Mouse (Mus musculus): ENCODE data around the gene Dnmbp. TPM values are rescaled to one million over a fixed set of nuclear protein-coding genes. Genes with fewer than 3 reads are reported as not detected.

Gene Dnmbp
- polyA plus RNA-seq, 1 experiment from 2014 or later, result 21.4 TPM

DNA sequence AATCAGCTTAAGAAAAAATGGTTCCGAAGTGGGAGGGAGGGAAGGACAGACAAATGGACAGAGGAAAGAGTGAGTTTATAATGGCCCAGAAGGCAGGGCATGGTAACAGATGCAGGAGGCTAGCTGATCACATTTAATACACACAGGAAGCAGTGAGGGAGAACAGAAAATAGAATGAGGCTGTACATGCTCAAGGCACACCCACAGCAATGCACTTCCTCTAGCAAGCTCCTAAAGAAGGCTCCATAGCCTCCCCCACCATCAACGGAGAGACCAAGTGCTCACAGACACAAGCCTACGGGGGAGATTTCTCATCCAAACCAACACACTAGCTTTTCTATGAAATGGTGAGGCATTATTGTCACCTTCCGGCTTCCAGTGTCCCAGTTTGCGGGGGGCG is 34.2 kb upstream of the Dnmbp start:
- Histone ChIP-seq H3K4me1 (replicated peaks; ENCODE audit: control insufficient read depth, insufficient read depth, low read length) (no peaks in the 10 kb centered on the region), H3K27ac (ENCODE audit: low read depth, low read length) (no peak overlapping the region), H3K9me3 (ENCODE audit: control insufficient read depth) (no peaks in the 10 kb centered on the region), H3K4me3 (ENCODE audit: low read depth, low read length) (no peak overlapping the region), H3K9ac (ENCODE audit: low read depth, low read length) (no peak overlapping the region), H3K36me3 (ENCODE audit: control insufficient read depth, insufficient read depth) (no peaks in the 10 kb centered on the region; the same call in 1 of the 2 replicates), H3K27me3 (replicated peaks; ENCODE audit: control insufficient read depth, insufficient read depth, low read length) (no peaks in the 10 kb centered on the region), H3K4me2 (replicated peaks; ENCODE audit: low read depth) (no peak overlapping the region)
- no peak for TF ChIP-seq CTCF (IDR thresholded peaks at IDR 0.05; ENCODE audit: low read depth)
- WGBS, result 87% methylated on average over 6 of the region's 6 CpGs
- no peak for ATAC-seq

GRCm38 (mm10) chr19:43973711-43974110 is 33.7 kb upstream of the Dnmbp start:
- Histone ChIP-seq H3K36me3 (ENCODE audit: control insufficient read depth, insufficient read depth) (no peaks in the 10 kb centered on the region; the same call in 1 of the 2 replicates), H3K27me3 (replicated peaks; ENCODE audit: control insufficient read depth, insufficient read depth, low read length) (no peaks in the 10 kb centered on the region), H3K4me2 (replicated peaks; ENCODE audit: low read depth) (no peak overlapping the region), H3K4me3 (ENCODE audit: low read depth, low read length) (no peak overlapping the region), H3K27ac (ENCODE audit: low read depth, low read length) (no peak overlapping the region), H3K9me3 (ENCODE audit: control insufficient read depth) (no peaks in the 10 kb centered on the region), H3K4me1 (replicated peaks; ENCODE audit: control insufficient read depth, insufficient read depth, low read length) (no peaks in the 10 kb centered on the region), H3K9ac (ENCODE audit: low read depth, low read length) (no peak overlapping the region)
- WGBS, result 58% methylated on average over 9 of the region's 9 CpGs
- no peak for ATAC-seq
- TF ChIP-seq CTCF (IDR thresholded peaks at IDR 0.05; ENCODE audit: low read depth), result no peak

DNA sequence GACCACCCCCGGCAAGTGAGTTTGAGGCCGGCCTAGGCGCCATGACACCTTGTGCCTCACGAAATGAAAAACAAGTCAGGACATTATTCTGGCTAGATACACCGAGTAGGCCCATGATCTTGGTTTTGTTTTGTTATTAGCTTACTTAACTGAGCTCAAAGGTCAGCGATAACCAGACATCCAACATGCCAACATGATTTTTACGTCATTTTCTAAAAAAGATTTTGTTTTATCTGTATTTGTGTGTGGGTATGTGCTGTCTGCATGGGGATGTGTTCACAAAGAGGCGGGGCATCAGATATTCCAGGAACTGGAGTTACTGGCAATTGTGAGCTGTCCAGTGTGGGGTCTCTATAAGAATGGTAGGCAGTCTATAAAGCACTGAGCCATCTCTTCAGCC is 32.1 kb upstream of the Dnmbp start:
- Histone ChIP-seq H3K9ac (ENCODE audit: low read depth, low read length) (no peak overlapping the region), H3K36me3 (ENCODE audit: control insufficient read depth, insufficient read depth) (no peaks in the 10 kb centered on the region; the same call in 1 of the 2 replicates), H3K4me1 (replicated peaks; ENCODE audit: control insufficient read depth, insufficient read depth, low read length) (no peaks in the 10 kb centered on the region), H3K4me2 (replicated peaks; ENCODE audit: low read depth) (no peak overlapping the region), H3K4me3 (ENCODE audit: low read depth, low read length) (no peak overlapping the region), H3K27me3 (replicated peaks; ENCODE audit: control insufficient read depth, insufficient read depth, low read length) (no peaks in the 10 kb centered on the region), H3K9me3 (ENCODE audit: control insufficient read depth) (no peaks in the 10 kb centered on the region), H3K27ac (ENCODE audit: low read depth, low read length) (no peak overlapping the region)
- no peak for TF ChIP-seq CTCF (IDR thresholded peaks at IDR 0.05; ENCODE audit: low read depth)
- ATAC-seq, result no peak
- 87% methylated on average over 8 of the region's 8 CpGs for WGBS

- no peak for TF ChIP-seq CTCF (IDR thresholded peaks at IDR 0.05; ENCODE audit: low read depth)
- no peak for ATAC-seq
Measured at GRCm38 (mm10) chr19:43968436-43969026, 28.5 kb upstream of the Dnmbp start.

GRCm38 (mm10) chr19:43966481-43966880 is 26.5 kb upstream of the Dnmbp start:
- Histone ChIP-seq H3K4me2 (replicated peaks; ENCODE audit: low read depth) (no peak overlapping the region), H3K4me3 (ENCODE audit: low read depth, low read length) (no peak overlapping the region), H3K9ac (ENCODE audit: low read depth, low read length) (no peak overlapping the region), H3K36me3 (ENCODE audit: control insufficient read depth, insufficient read depth) (no peaks in the 10 kb centered on the region; the same call in 1 of the 2 replicates), H3K4me1 (replicated peaks; ENCODE audit: control insufficient read depth, insufficient read depth, low read length) (no peaks in the 10 kb centered on the region), H3K9me3 (ENCODE audit: control insufficient read depth) (no peaks in the 10 kb centered on the region), H3K27me3 (replicated peaks; ENCODE audit: control insufficient read depth, insufficient read depth, low read length) (no peaks in the 10 kb centered on the region), H3K27ac (ENCODE audit: low read depth, low read length) (no peak overlapping the region)
- ATAC-seq, result no peak
- TF ChIP-seq CTCF (IDR thresholded peaks at IDR 0.05; ENCODE audit: low read depth), result no peak
- 79% methylated on average over 2 of the region's 2 CpGs for WGBS

More at GRCm38 (mm10) chr19:43968436-43969026, 28.5 kb upstream of the Dnmbp start:
- Histone ChIP-seq H3K4me1 (replicated peaks; ENCODE audit: control insufficient read depth, insufficient read depth, low read length) (no peaks in the 10 kb centered on the region), H3K36me3 (ENCODE audit: control insufficient read depth, insufficient read depth) (no peaks in the 10 kb centered on the region; the same call in 1 of the 2 replicates), H3K4me3 (ENCODE audit: low read depth, low read length) (no peak overlapping the region), H3K27me3 (replicated peaks; ENCODE audit: control insufficient read depth, insufficient read depth, low read length) (no peaks in the 10 kb centered on the region), H3K9ac (ENCODE audit: low read depth, low read length) (no peak overlapping the region), H3K27ac (ENCODE audit: low read depth, low read length) (no peak overlapping the region), H3K4me2 (replicated peaks; ENCODE audit: low read depth) (no peak overlapping the region), H3K9me3 (ENCODE audit: control insufficient read depth) (no peaks in the 10 kb centered on the region)
- 62% methylated on average over 11 of the region's 11 CpGs for WGBS

- Histone ChIP-seq H3K9ac (ENCODE audit: low read depth, low read length) (no peak overlapping the region), H3K27ac (ENCODE audit: low read depth, low read length) (no peak overlapping the region), H3K4me3 (ENCODE audit: low read depth, low read length) (no peak overlapping the region), H3K4me1 (replicated peaks; ENCODE audit: control insufficient read depth, insufficient read depth, low read length) (no peaks in the 10 kb centered on the region), H3K4me2 (replicated peaks; ENCODE audit: low read depth) (no peak overlapping the region), H3K27me3 (replicated peaks; ENCODE audit: control insufficient read depth, insufficient read depth, low read length) (no peaks in the 10 kb centered on the region), H3K9me3 (ENCODE audit: control insufficient read depth) (no peaks in the 10 kb centered on the region), H3K36me3 (ENCODE audit: control insufficient read depth, insufficient read depth) (no peaks in the 10 kb centered on the region; the same call in 1 of the 2 replicates)
- no peak for ATAC-seq
- no peak for TF ChIP-seq CTCF (IDR thresholded peaks at IDR 0.05; ENCODE audit: low read depth)
- WGBS, result 83% methylated on average over 11 of the region's 11 CpGs
Measured at GRCm38 (mm10) chr19:43965496-43966085, 25.6 kb upstream of the Dnmbp start.
